Mouse (Mus musculus) forebrain, embryonic 14.5 days (tissue): ENCODE measurements around the gene Gnaz. TPM values are rescaled to one million over a fixed set of nuclear protein-coding genes. Genes with fewer than 3 reads are reported as not detected.

ENCODE experiments used
- polyA plus RNA-seq: library from polyadenylated mRNA; unstranded; fragments of >200 nt; fragmentation: Nextera tagmentation; extraction: Ambion mirVana; gene quantifications from 2 replicates; pipeline ENCODE4 v1.2.1, GENCODE M21; 2014

The Gnaz gene
- polyA plus RNA-seq, 1 experiment from 2014 or later = 23.7 TPM

Other genes starting within 250 kb of the Gnaz start
- gene Rsph14, start 65.4 kb downstream of the Gnaz start, polyA plus RNA-seq = 0.22 TPM in 1 of 2 replicates, not detected in the other
- gene Rab36, start 69.9 kb downstream of the Gnaz start, polyA plus RNA-seq = 10.5 and 11.1 TPM in 2 replicates
- 12.6 and 12.8 TPM in 2 replicates for gene Bcr, start 93.4 kb downstream of the Gnaz start, polyA plus RNA-seq
- 24.3 and 29.6 TPM in 2 replicates for gene Specc1l, start 244.9 kb downstream of the Gnaz start, polyA plus RNA-seq